Mouse (Mus musculus) heart, postnatal 4 days (tissue): ENCODE data around the gene Slc4a5. TPM values are rescaled to one million over a fixed set of nuclear protein-coding genes. Genes with fewer than 3 reads are reported as not detected.

Experiments used
- DNase-seq: peaks from one replicate; pipeline ENCODE4 v3.0.0; 2021
- total RNA-seq, 2 experiments: library from RNA; stranded (reverse); gene quantifications; 2 replicates each; pipeline ENCODE4 v1.2.3; 2021

Slc4a5 gene
- total RNA-seq: under 1 TPM in 1 of 2 experiments, not detected in 1; 0.12 TPM

- DNase-seq: no peak
Observed at GRCm38 (mm10) chr6:83219814-83220213, at the start of gene Slc4a5. TSS of gene Slc4a5 (plus strand) at chr6:83219828.

- no peak for DNase-seq
Observed at GRCm38 (mm10) chr6:83169872-83170271, 49.8 kb upstream of the Slc4a5 start.

- DNase-seq: no peak
Observed at GRCm38 (mm10) chr6:83171063-83171462, 48.6 kb upstream of the Slc4a5 start.

GRCm38 (mm10) chr6:83172240-83172920, 47.2 kb upstream of the Slc4a5 start:
- DNase-seq: no peak

GRCm38 (mm10) chr6:83175996-83176395, 43.6 kb upstream of the Slc4a5 start:
- no peak for DNase-seq

- peak; percentile 34 for DNase-seq
Observed at GRCm38 (mm10) chr6:83179390-83180117, 40.1 kb upstream of the Slc4a5 start.

GRCm38 (mm10) chr6:83180605-83181004, 39.0 kb upstream of the Slc4a5 start:
- no peak for DNase-seq

GRCm38 (mm10) chr6:83184858-83185435, 34.7 kb upstream of the Slc4a5 start:
- peak; percentile 32 for DNase-seq

GRCm38 (mm10) chr6:83185895-83186861, 33.5 kb upstream of the Slc4a5 start:
- DNase-seq: peak; percentile 53

- DNase-seq: no peak
Observed at GRCm38 (mm10) chr6:83186946-83187345, 32.7 kb upstream of the Slc4a5 start.

GRCm38 (mm10) chr6:83193571-83193970, 26.1 kb upstream of the Slc4a5 start:
- no peak for DNase-seq

GRCm38 (mm10) chr6:83197345-83198004, 22.2 kb upstream of the Slc4a5 start:
- DNase-seq: peak; percentile 72

- DNase-seq: no peak
Observed at GRCm38 (mm10) chr6:83203320-83203719, 16.3 kb upstream of the Slc4a5 start.

GRCm38 (mm10) chr6:83205851-83206250, 13.8 kb upstream of the Slc4a5 start:
- no peak for DNase-seq

GRCm38 (mm10) chr6:83206321-83206720, 13.3 kb upstream of the Slc4a5 start:
- DNase-seq: no peak

- DNase-seq: no peak
Observed at GRCm38 (mm10) chr6:83207361-83208049, 12.1 kb upstream of the Slc4a5 start.

GRCm38 (mm10) chr6:83208050-83208400, 11.6 kb upstream of the Slc4a5 start:
- no peak for DNase-seq

- DNase-seq: peak; percentile 36
Observed at GRCm38 (mm10) chr6:83210495-83210894, 9.1 kb upstream of the Slc4a5 start.

GRCm38 (mm10) chr6:83211526-83211925, 8.1 kb upstream of the Slc4a5 start:
- DNase-seq: no peak

GRCm38 (mm10) chr6:83215002-83215666, 4.5 kb upstream of the Slc4a5 start:
- peak; percentile 83 for DNase-seq

- DNase-seq: no peak
Observed at GRCm38 (mm10) chr6:83231486-83231885, 11.9 kb downstream of the Slc4a5 start.
